Mouse (Mus musculus) midbrain, embryonic 13.5 days (tissue): Measurements from ENCODE around the gene Ttc36. TPM values are rescaled to one million over a fixed set of nuclear protein-coding genes. Genes with fewer than 3 reads are reported as not detected.

ENCODE experiments used
- ATAC-seq: fragments of 200-750 bp; cut with Nextera tagmentation; 2 replicates; pipeline ENCODE4 v1.8.0; 2017; ENCODE audit warnings: mild to moderate bottlenecking, moderate TSS enrichment, moderate library complexity
- H3K27ac ChIP-seq: fragments of 300-500 bp; sonication (generic); 2 replicates; pipeline ENCODE4 v1.5.1; 2015; ENCODE audit warnings: inconsistent platforms, mild to moderate bottlenecking, moderate library complexity
- H3K27me3 ChIP-seq: fragments of 300-500 bp; sonication (generic); 2 replicates; pipeline ENCODE4 v1.6.1; 2015; ENCODE audit warnings: mild to moderate bottlenecking, inconsistent platforms
- H3K36me3 ChIP-seq: fragments of 300-500 bp; sonication (generic); 2 replicates; pipeline ENCODE4 v1.6.1; 2015; ENCODE audit warnings: mild to moderate bottlenecking, inconsistent platforms
- H3K4me1 ChIP-seq: fragments of 300-500 bp; sonication (generic); replicated peaks from 2 replicates; pipeline ENCODE4 v1.6.1; 2015; ENCODE audit warnings: inconsistent platforms
- H3K4me2 ChIP-seq: fragments of 300-500 bp; sonication (generic); replicated peaks from 2 replicates; pipeline ENCODE4 v1.6.1; 2015; ENCODE audit warnings: moderate library complexity, mild to moderate bottlenecking, inconsistent platforms
- H3K4me3 ChIP-seq: fragments of 300-500 bp; sonication (generic); replicated peaks from 2 replicates; pipeline ENCODE4 v1.5.1; 2015; ENCODE audit warnings: mild to moderate bottlenecking, inconsistent platforms
- H3K9ac ChIP-seq: fragments of 300-500 bp; sonication (generic); replicated peaks from 2 replicates; pipeline ENCODE4 v1.6.1; 2015; ENCODE audit warnings: mild to moderate bottlenecking, inconsistent platforms
- H3K9me3 ChIP-seq: fragments of 300-500 bp; sonication (generic); 2 replicates; pipeline ENCODE4 v1.6.1; 2016; ENCODE audit warnings: mild to moderate bottlenecking, inconsistent platforms
- WGBS: fragments of 180-500 bp; shearing (Covaris S2); methylation state at CpG from one replicate; pipeline ENCODE4 v1.1.7; 2015; 5-methylcytosine and 5-hydroxymethylcytosine counted together
- polyA plus RNA-seq: library from polyadenylated mRNA; unstranded; fragments of >200 nt; fragmentation: Nextera tagmentation; extraction: Ambion mirVana; gene quantifications from 2 replicates; pipeline ENCODE4 v1.2.1, GENCODE M21; 2015

Gene Ttc36
- polyA plus RNA-seq, result not detected in 2 replicates

DNA sequence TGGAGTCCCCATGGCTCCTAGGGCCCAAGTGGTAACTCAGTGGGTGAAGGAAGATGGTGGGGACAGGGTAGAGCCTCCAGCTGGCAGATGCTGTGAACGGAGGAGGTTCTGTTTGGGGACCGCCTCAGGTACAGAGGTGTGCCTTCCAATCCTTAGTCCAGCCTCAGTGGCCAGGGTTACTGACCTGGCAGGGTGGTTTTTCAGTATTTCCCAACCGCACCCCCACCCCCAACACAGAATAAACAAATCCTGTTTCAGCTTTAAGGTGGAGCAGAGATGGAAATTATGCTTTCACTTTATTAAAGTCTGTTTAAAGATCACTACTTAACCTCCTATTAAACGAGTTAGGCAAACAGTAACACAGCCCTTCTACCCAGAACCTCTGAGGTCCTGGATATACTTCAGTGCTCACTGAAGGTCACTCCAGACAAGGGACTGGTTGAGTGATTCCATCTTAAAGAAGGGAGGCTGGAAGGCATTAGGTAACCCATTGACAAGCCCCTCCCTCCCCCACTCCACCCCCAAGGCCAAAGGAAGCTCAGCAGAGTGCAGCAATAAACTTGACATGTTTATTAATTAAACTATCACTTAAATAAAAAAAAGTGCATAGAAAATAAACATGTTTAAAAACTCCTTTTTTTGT is at the start of gene Ttc36:
Gene Ttc36, minus strand, starts transcription at position 265 of the 643 bp plus-strand sequence.
- no peak within 1 kb of the TSS for H3K9ac ChIP-seq

DNA sequence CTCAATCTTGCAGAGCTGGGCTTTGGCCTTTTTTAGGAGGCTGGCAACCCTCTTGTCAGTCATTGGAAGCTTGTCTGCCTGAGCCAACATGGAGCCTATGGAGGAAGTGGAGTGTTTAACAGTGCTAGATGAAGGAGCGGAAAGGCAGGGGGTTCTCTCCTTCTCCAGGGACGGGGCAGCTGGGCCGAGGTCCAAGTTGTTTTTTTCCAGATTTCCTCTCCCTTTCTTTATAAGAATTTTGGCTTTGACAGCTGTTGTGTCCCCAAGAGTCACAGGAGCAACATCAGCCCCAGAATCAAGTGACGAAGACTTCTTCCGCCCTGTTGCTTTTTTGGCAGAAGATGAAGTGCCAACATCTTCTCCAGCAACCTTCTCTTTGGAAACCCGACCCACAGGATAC is 44.6 kb upstream of the Ttc36 start:
- H3K4me2 ChIP-seq, result no peak overlapping the region
- H3K4me1 ChIP-seq, result 0 out of 2 replicates have a peak, but pooled peaks cover 7% of the 10 kb centered on the region
- 89% methylated on average over 6 of the region's 6 CpGs for WGBS
- no peak overlapping the region for H3K9ac ChIP-seq
- no peaks in the 10 kb centered on the region for H3K27me3 ChIP-seq
- no peaks in the 10 kb centered on the region for H3K9me3 ChIP-seq
- H3K27ac ChIP-seq, result no peak overlapping the region
- ATAC-seq, result no peak
- H3K36me3 ChIP-seq, result peaks cover 70% of the 10 kb centered on the region
- H3K4me3 ChIP-seq, result no peak overlapping the region

More for the DNA sequence above, at the start of gene Ttc36:
- ATAC-seq, result no peak
- H3K9me3 ChIP-seq, result no peaks in the 10 kb centered on the region
- H3K27ac ChIP-seq, result no peak within 1 kb of the TSS
- H3K4me2 ChIP-seq, result no peak within 1 kb of the TSS
- peaks cover 22% of the 10 kb centered on the region for H3K27me3 ChIP-seq
- 79% methylated on average over 4 of the region's 4 CpGs for WGBS
- H3K4me1 ChIP-seq, result peaks cover 23% of the 10 kb centered on the region
- no peak within 1 kb of the TSS for H3K4me3 ChIP-seq
- H3K36me3 ChIP-seq, result peaks cover 35% of the 10 kb centered on the region

DNA sequence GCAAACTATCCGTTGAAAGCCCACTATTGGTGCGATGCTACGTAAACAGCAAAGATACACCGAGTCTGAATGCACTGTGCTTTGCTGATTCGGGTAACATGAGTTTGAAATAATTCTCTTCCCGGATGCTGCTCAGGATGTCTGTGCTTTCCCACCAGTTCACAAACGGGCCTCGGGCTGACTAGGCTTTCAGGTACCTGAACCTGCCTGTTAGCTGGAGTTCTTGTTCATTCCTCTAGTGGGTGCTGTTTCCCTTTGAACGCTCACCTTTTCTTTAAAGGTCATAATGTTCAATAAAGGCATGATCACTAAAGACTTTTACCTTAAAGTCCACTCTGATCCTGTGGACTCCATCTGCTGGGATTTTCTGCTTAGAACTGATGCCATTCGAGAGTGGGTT is 38.4 kb upstream of the Ttc36 start:
- Histone ChIP-seq H3K4me2 (no peak overlapping the region), H3K27me3 (no peaks in the 10 kb centered on the region), H3K9me3 (no peaks in the 10 kb centered on the region), H3K9ac (no peak overlapping the region), H3K27ac (no peak overlapping the region), H3K4me3 (no peak overlapping the region), H3K36me3 (peaks cover 90% of the 10 kb centered on the region), H3K4me1 (no peaks in the 10 kb centered on the region)
- WGBS, result 91% methylated on average over 10 of the region's 10 CpGs
- no peak for ATAC-seq

DNA sequence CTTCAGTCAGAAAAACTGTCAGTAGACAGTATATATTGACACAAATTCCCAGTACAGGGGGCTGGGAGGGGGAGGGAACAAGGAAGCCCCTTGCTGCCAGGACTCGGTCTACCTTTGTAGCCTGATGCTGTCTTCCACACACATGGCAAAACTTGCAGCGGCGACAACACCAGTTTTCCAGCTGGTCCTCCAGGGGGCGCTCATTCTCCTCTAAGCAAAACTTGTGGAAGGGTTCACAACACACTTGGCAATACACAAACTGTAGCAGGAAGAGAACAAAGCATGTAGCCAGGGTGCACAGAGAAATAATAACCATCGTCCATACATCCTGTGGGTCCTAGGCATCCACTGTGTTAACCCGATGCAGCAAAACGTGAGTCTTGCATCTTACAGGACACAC is 33.6 kb upstream of the Ttc36 start:
- Histone ChIP-seq H3K27ac (no peak overlapping the region), H3K4me3 (no peak overlapping the region), H3K36me3 (peaks cover 90% of the 10 kb centered on the region), H3K9ac (no peak overlapping the region), H3K9me3 (no peaks in the 10 kb centered on the region), H3K27me3 (no peaks in the 10 kb centered on the region), H3K4me1 (no peaks in the 10 kb centered on the region), H3K4me2 (no peak overlapping the region)
- no peak; the same call in 1 of the 2 replicates for ATAC-seq
- 48% methylated on average over 7 of the region's 7 CpGs for WGBS

DNA sequence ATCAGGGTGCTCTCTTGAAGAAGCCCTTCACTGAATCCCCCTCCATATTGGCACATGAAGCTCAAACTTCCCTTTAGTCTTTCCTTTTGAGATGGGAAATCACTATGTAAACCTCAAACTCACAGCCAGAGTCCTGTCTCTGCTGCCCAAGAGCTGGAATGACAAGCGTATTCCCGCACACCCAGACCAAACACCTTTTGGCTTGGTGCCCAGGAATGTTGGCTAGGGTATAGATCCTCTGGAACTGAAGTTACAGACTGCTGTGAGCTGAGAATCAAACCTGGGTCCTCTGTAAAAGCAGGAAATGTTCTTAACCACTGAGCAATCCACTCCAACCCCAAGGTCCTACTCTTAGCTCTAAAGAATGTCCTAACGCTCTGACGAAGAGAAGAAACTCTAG is 29.5 kb upstream of the Ttc36 start:
- 90% methylated on average over 4 of the region's 4 CpGs for WGBS
- Histone ChIP-seq H3K4me1 (no peaks in the 10 kb centered on the region), H3K27ac (no peak overlapping the region), H3K9ac (no peak overlapping the region), H3K36me3 (peaks cover 94% of the 10 kb centered on the region), H3K4me2 (no peak overlapping the region), H3K9me3 (no peaks in the 10 kb centered on the region), H3K27me3 (no peaks in the 10 kb centered on the region), H3K4me3 (no peak overlapping the region)
- ATAC-seq, result no peak

DNA sequence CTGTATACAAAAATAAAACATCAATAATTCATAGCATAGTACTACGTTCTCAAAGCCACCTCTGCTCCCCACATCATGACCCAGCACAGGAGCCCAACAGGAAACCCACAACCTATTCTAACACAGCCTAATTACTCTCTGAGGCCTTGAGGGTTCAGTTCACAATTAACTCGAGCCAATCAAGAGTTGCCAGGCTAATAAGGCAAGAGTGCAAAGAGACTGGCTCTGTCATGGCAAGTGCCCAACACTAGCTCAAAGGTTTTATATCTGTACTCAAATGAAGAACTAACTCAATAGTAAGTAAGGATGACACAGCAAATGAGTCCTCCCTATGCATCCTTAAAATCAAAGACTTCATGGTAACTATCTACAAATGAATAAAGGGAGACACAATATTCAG is 27.6 kb upstream of the Ttc36 start:
- 91% methylated on average over 2 of the region's 2 CpGs for WGBS
- peaks cover 96% of the 10 kb centered on the region for H3K36me3 ChIP-seq
- no peak overlapping the region for H3K4me2 ChIP-seq

DNA sequence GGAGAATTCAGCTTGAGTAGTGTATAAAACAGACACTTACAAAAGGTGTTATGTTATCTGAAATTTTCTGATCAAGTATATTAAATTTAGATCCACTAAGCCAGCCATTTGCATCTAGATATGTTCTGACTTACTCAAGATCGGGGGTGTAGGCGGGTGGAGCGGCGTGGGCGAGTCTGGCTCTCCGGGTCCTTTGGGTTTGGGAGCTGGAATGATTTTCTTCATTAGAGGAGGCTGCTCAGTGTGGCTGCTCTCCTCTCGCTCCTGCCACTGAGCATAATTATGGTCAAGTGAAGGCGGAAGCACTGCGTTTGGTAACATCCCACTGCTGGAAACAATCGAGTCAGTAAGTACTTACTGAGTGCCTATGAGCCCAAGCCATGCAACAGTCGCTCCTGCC is 26.1 kb upstream of the Ttc36 start:
- no peak overlapping the region for H3K4me2 ChIP-seq
- H3K9me3 ChIP-seq, result no peaks in the 10 kb centered on the region
- H3K27me3 ChIP-seq, result no peaks in the 10 kb centered on the region
- 94% methylated on average over 11 of the region's 11 CpGs for WGBS
- no peak overlapping the region for H3K9ac ChIP-seq
- no peaks in the 10 kb centered on the region for H3K4me1 ChIP-seq
- no peak overlapping the region for H3K4me3 ChIP-seq
- ATAC-seq, result no peak
- no peak overlapping the region for H3K27ac ChIP-seq
- H3K36me3 ChIP-seq, result peaks cover 95% of the 10 kb centered on the region

More for the DNA sequence above, 27.6 kb upstream of the Ttc36 start:
- Histone ChIP-seq H3K4me1 (no peaks in the 10 kb centered on the region), H3K27ac (no peak overlapping the region), H3K9me3 (no peaks in the 10 kb centered on the region), H3K4me3 (no peak overlapping the region), H3K27me3 (no peaks in the 10 kb centered on the region), H3K9ac (no peak overlapping the region)
- ATAC-seq, result no peak

DNA sequence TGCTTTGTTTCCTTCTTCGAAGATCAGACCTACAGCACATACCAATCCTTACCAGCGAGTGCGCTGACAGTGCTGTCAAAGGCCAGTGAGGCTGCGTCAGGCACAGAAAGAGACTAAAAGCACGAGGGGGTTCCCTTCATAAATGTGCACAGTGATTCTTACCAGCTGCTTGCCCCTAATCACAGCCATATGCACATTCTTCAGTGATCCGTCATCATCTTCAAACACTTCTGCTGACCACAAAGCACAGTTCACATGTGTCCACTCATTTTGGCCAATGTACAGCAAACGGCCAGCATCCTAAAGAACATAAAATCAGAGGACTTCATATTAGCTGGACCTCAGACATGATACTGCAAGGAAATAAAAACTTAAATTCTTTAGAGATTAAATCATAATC is 23.8 kb upstream of the Ttc36 start:
- no peak for ATAC-seq
- Histone ChIP-seq H3K27me3 (no peaks in the 10 kb centered on the region), H3K27ac (no peak overlapping the region), H3K9ac (no peak overlapping the region), H3K4me1 (no peaks in the 10 kb centered on the region), H3K9me3 (no peaks in the 10 kb centered on the region), H3K4me2 (no peak overlapping the region), H3K4me3 (no peak overlapping the region), H3K36me3 (peaks cover 96% of the 10 kb centered on the region)
- 92% methylated on average over 7 of the region's 7 CpGs for WGBS

DNA sequence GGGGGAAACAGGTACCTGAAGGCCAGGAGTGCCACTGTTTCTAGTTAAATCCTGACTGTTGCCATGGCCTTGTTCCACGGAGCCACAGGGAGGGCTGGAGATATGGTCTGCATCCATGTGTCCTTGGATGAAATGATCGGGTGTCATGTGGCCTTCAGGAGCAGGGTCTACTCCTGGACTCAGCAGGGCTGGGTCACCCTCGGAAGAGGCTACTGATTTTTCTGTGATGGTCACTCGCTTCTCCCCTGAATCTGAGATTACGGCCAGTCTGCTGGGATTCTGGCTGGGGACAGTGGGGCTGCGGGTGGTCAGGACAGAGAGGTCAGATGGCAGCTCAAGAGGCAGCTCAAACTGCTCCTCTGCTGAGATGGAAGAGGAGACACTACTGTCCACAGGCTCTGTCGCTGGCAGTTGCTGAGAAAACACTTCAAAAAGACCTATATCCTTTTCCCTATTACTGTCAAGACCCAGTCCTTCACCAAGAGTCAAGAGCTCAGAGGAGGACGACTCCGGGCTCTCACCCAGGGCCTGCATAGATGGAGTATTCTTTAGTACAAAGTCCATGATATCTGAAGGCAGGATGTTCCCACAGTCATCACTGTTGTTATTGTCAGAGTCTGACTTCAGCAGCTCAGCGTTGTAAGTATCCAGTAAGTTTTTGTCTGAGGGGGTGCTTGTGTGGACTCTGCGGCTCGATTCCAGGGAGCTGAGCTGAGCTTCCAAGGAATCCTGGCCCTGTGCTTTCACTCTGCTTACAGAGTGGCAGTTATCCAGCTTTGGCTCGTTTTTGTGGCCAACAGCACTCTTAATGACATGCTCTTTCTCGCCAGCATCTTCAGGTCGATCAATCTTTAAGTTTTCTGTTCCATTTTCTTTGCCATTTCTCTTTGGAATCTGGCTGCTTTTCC is 17.3 kb upstream of the Ttc36 start:
- no peak overlapping the region for H3K9ac ChIP-seq
- no peaks in the 10 kb centered on the region for H3K4me1 ChIP-seq
- 91% methylated on average over 15 of the region's 15 CpGs for WGBS
- H3K27ac ChIP-seq, result no peak overlapping the region
- H3K9me3 ChIP-seq, result no peaks in the 10 kb centered on the region
- peaks cover 99% of the 10 kb centered on the region for H3K36me3 ChIP-seq
- no peaks in the 10 kb centered on the region for H3K27me3 ChIP-seq
- no peak overlapping the region for H3K4me2 ChIP-seq
- no peak overlapping the region for H3K4me3 ChIP-seq
- no peak for ATAC-seq

DNA sequence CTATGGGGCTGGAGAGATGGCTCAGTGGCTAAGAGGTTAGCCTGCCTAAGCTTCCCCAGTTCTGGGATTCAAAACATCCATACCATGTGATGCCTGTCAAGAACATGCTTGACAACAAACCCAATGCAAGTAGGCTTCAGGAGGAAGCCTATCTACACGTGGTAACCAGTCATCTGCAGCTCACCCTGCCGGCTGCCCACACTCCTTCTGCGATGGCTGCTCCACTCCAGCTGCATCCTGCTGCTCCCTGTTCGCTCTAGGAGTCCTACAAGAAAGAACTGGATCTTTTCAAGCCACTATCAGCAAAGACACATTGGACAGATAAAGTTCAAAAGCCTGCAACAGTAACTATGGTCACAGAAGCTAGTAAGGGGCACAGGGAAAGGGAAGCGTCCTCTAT is 14.7 kb upstream of the Ttc36 start:
- Histone ChIP-seq H3K9ac (no peak overlapping the region), H3K4me2 (no peak overlapping the region), H3K27ac (no peak overlapping the region), H3K27me3 (no peaks in the 10 kb centered on the region), H3K4me1 (no peaks in the 10 kb centered on the region), H3K36me3 (peaks cover 100% of the 10 kb centered on the region), H3K4me3 (no peak overlapping the region), H3K9me3 (no peaks in the 10 kb centered on the region)
- WGBS, result 90% methylated on average over 5 of the region's 5 CpGs
- ATAC-seq, result no peak

DNA sequence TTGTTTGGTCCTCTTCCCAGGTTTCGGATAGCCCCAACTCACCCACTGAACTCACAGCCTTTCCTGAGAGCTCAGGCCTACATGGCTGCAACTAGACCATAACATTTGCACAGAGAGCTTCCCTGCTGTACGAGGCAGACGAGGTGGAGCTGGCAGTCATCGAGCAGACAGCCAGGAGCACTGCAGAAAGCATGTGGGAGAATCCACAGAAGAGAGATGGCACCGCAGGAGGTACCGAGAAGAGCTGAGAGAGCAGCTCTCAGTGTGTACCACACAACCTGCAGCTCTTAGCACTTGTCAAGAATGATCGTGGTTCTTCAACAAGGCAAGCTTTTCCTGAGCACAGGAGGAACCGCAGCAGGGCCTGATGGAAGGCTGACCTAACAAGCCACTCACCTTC is 11.3 kb upstream of the Ttc36 start:
- 94% methylated on average over 8 of the region's 8 CpGs for WGBS
- ATAC-seq, result no peak
- Histone ChIP-seq H3K9ac (no peak overlapping the region), H3K4me1 (no peaks in the 10 kb centered on the region), H3K9me3 (no peaks in the 10 kb centered on the region), H3K4me2 (no peak overlapping the region), H3K36me3 (peaks cover 99% of the 10 kb centered on the region), H3K27ac (no peak overlapping the region), H3K27me3 (no peaks in the 10 kb centered on the region), H3K4me3 (no peak overlapping the region)

DNA sequence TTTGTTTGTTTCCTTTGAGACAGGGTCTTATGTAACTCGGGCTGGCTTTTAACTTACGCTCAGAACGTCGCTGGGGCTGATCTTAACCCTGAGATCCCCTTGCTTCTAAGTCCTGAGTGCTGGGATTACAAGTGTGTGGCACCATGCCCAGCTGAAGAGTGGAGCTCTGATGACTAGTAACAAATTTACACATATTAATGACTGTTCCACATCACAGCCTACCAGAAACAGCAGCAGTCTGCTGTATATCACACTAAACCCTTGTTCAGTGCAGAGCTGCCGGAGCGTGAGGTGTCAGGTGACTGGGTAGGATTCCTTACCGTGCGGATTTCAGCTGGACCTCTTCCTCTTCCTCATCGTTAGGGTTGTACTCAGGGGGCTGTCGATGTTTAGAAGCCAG is 7.4 kb upstream of the Ttc36 start:
- WGBS, result 97% methylated on average over 10 of the region's 10 CpGs

More for the DNA sequence above, 7.4 kb upstream of the Ttc36 start:
- H3K27me3 ChIP-seq, result no peaks in the 10 kb centered on the region
- no peaks in the 10 kb centered on the region for H3K9me3 ChIP-seq
- H3K4me1 ChIP-seq, result no peaks in the 10 kb centered on the region
- no peak overlapping the region for H3K27ac ChIP-seq
- peaks cover 97% of the 10 kb centered on the region for H3K36me3 ChIP-seq
- no peak overlapping the region for H3K4me2 ChIP-seq
- ATAC-seq, result no peak
- no peak overlapping the region for H3K9ac ChIP-seq
- H3K4me3 ChIP-seq, result no peak overlapping the region
